Comparison of ENCODE assay signal across 8 mouse cellular contexts in genomic region chr8:119798965-119799264, GRCm38 (mm10). TPM values are rescaled to one million over a fixed set of nuclear protein-coding genes. Genes with fewer than 3 reads are reported as not detected.
DNase-seq lines count a peak whose midpoint lies in the region; ATAC-seq and TF ChIP-seq lines count a peak whose summit lies in the region.

No protein-coding gene starts in this region.

- TF ChIP-seq CTCF in liver, postnatal 0 days (IDR thresholded peaks at IDR 0.05; ENCODE audit: low read depth) = no peak

- H3K9me3 ChIP-seq in heart, embryonic 15.5 days (replicated peaks) = no peaks in the 10 kb centered on the region
- no peaks in the 10 kb centered on the region for H3K9me3 ChIP-seq in embryonic facial prominence, embryonic 10.5 days
- no peaks in the 10 kb centered on the region for H3K9me3 ChIP-seq in hindbrain, embryonic 11.5 days (ENCODE audit: control insufficient read depth, low read length)
- H3K9me3 ChIP-seq in liver, postnatal 0 days (ENCODE audit: low read length) = no peaks in the 10 kb centered on the region

- H3K4me3 ChIP-seq in heart, embryonic 15.5 days = no peak overlapping the region
- H3K4me3 ChIP-seq in embryonic facial prominence, embryonic 10.5 days = peak overlapping the region; percentile 45
- H3K4me3 ChIP-seq in hindbrain, embryonic 11.5 days (ENCODE audit: low read depth, low read length) = no peak overlapping the region
- no peak overlapping the region for H3K4me3 ChIP-seq in liver, postnatal 0 days (ENCODE audit: low read depth, low read length)

- 63% methylated on average over 2 of the region's 2 CpGs for WGBS in heart, embryonic 15.5 days
- 65% methylated on average over 2 of the region's 2 CpGs for WGBS in embryonic facial prominence, embryonic 10.5 days
- WGBS in hindbrain, embryonic 11.5 days = 56% methylated on average over 2 of the region's 2 CpGs
- 63% methylated on average over 2 of the region's 2 CpGs for WGBS in liver, postnatal 0 days (ENCODE audit: insufficient replicate concordance)

- no peak for ATAC-seq in heart, embryonic 15.5 days (replicated peaks; ENCODE audit: insufficient number of reproducible peaks, insufficient read depth, low FRiP score, low read depth)
- ATAC-seq in hindbrain, embryonic 11.5 days (ENCODE audit: low FRiP score) = no peak; the same call in none of the 2 replicates
- no peak for ATAC-seq in liver, postnatal 0 days
- ATAC-seq in megakaryocyte progenitor cell, adult 5-6 weeks (replicated peaks; ENCODE audit: poor library complexity) = no peak

- H3K27me3 ChIP-seq in heart, embryonic 15.5 days = no peaks in the 10 kb centered on the region
- H3K27me3 ChIP-seq in embryonic facial prominence, embryonic 10.5 days (replicated peaks; ENCODE audit: low read depth, poor library complexity, severe bottlenecking) = no peaks in the 10 kb centered on the region
- no peaks in the 10 kb centered on the region for H3K27me3 ChIP-seq in hindbrain, embryonic 11.5 days (ENCODE audit: control insufficient read depth, insufficient read depth, low read length)
- H3K27me3 ChIP-seq in liver, postnatal 0 days (ENCODE audit: insufficient read depth, low read length) = no peaks in the 10 kb centered on the region

- H3K27ac ChIP-seq in heart, embryonic 15.5 days = no peak overlapping the region
- peak overlapping the region; percentile 82 for H3K27ac ChIP-seq in embryonic facial prominence, embryonic 10.5 days (replicated peaks)
- peak overlapping the region; percentile 59; the same call in 1 of the 2 replicates for H3K27ac ChIP-seq in hindbrain, embryonic 11.5 days (ENCODE audit: low read depth, low read length)
- 0 out of 2 replicates have a peak overlapping the region, but pooled peaks have one; percentile 22 for H3K27ac ChIP-seq in liver, postnatal 0 days (ENCODE audit: low read depth)

- H3K36me3 ChIP-seq in heart, embryonic 15.5 days = no peaks in the 10 kb centered on the region
- no peaks in the 10 kb centered on the region for H3K36me3 ChIP-seq in embryonic facial prominence, embryonic 10.5 days (replicated peaks)
- H3K36me3 ChIP-seq in hindbrain, embryonic 11.5 days (ENCODE audit: control insufficient read depth, insufficient read depth, low read length) = no peaks in the 10 kb centered on the region
- no peaks in the 10 kb centered on the region for H3K36me3 ChIP-seq in liver, postnatal 0 days (replicated peaks; ENCODE audit: insufficient read depth, low read length)

- H3K4me1 ChIP-seq in heart, embryonic 15.5 days (replicated peaks) = peaks cover 11% of the 10 kb centered on the region
- H3K4me1 ChIP-seq in embryonic facial prominence, embryonic 10.5 days = peaks cover 63% of the 10 kb centered on the region
- H3K4me1 ChIP-seq in hindbrain, embryonic 11.5 days (replicated peaks; ENCODE audit: control insufficient read depth, insufficient read depth, low read length) = peaks cover 4% of the 10 kb centered on the region
- peaks cover 9% of the 10 kb centered on the region for H3K4me1 ChIP-seq in liver, postnatal 0 days (ENCODE audit: insufficient read depth)

- TF ChIP-seq EP300 in liver, postnatal 0 days (IDR thresholded peaks at IDR 0.05; ENCODE audit: low read depth) = no peak

- H3K9ac ChIP-seq in heart, embryonic 15.5 days = no peak overlapping the region
- H3K9ac ChIP-seq in hindbrain, embryonic 11.5 days (ENCODE audit: low read depth, low read length) = no peak overlapping the region
- no peak overlapping the region for H3K9ac ChIP-seq in liver, postnatal 0 days (replicated peaks)

- H3K4me2 ChIP-seq in heart, embryonic 15.5 days = peak overlapping the region; percentile 52
- H3K4me2 ChIP-seq in hindbrain, embryonic 11.5 days (replicated peaks; ENCODE audit: low read depth, low read length) = no peak overlapping the region
- peak overlapping the region; percentile 56 for H3K4me2 ChIP-seq in liver, postnatal 0 days (ENCODE audit: low read depth, low read length)

- DNase-seq in heart, adult 18-20 months = no peak
- no peak for DNase-seq in embryonic facial prominence, embryonic 10.5 days (ENCODE audit: low spot score)
- no peak for DNase-seq in hindbrain, embryonic 11.5 days (ENCODE audit: low spot score)
- DNase-seq in liver, postnatal 0 days = no peak
- no peak for DNase-seq in urinary bladder, postnatal 14 days (ENCODE audit: low spot score)
- no peak for DNase-seq in testis, postnatal 10 days (ENCODE audit: low spot score)

RNA-seq across cellular contexts. Expression of gene Tldc1, which starts 20.7 kb away (rescaled TPM):
- polyA plus RNA-seq in heart, embryonic 15.5 days (2015; fragmentation: Nextera tagmentation; extraction: Ambion mirVana) = 10.9 and 12.8 TPM in 2 replicates
- total RNA-seq in heart, adult 18-20 months (2021) = 10 to 100 TPM; 11.5 to 14.2 TPM
- 12.8 and 14.5 TPM in 2 replicates for polyA plus RNA-seq in embryonic facial prominence, embryonic 10.5 days (2016; fragmentation: Nextera tagmentation; extraction: Ambion mirVana)
- 7.8 and 8.5 TPM in 2 replicates for polyA plus RNA-seq in hindbrain, embryonic 11.5 days (2014; fragmentation: Nextera tagmentation; extraction: Ambion mirVana)
- polyA plus RNA-seq in liver, postnatal 0 days (2015; fragmentation: Nextera tagmentation; extraction: Ambion mirVana) = 4.3 and 4.6 TPM in 2 replicates
- 2.6 TPM in 2 replicates for total RNA-seq in megakaryocyte progenitor cell, adult 5-6 weeks (2015)
- total RNA-seq in megakaryocyte progenitor cell, adult 5-6 weeks (2017) = 3.8 and 4.2 TPM in 2 replicates

RNA-seq across cellular contexts. Expression of gene Cotl1, which starts 41.4 kb away (rescaled TPM):
- 28.7 and 52.8 TPM in 2 replicates for polyA plus RNA-seq in heart, embryonic 15.5 days (2015; fragmentation: Nextera tagmentation; extraction: Ambion mirVana)
- 10 to 100 TPM; 16.7 to 22.9 TPM for total RNA-seq in heart, adult 18-20 months (2021)
- 137 and 149 TPM in 2 replicates for polyA plus RNA-seq in embryonic facial prominence, embryonic 10.5 days (2016; fragmentation: Nextera tagmentation; extraction: Ambion mirVana)
- polyA plus RNA-seq in hindbrain, embryonic 11.5 days (2014; fragmentation: Nextera tagmentation; extraction: Ambion mirVana) = 458 and 496 TPM in 2 replicates
- 28.5 and 28.8 TPM in 2 replicates for polyA plus RNA-seq in liver, postnatal 0 days (2015; fragmentation: Nextera tagmentation; extraction: Ambion mirVana)
- total RNA-seq in megakaryocyte progenitor cell, adult 5-6 weeks (2015) = 88.7 and 123 TPM in 2 replicates
- total RNA-seq in megakaryocyte progenitor cell, adult 5-6 weeks (2017) = 101 and 127 TPM in 2 replicates
